Mouse (Mus musculus) heart, embryonic 13.5 days (tissue): ENCODE data around the gene Rpf2. TPM values are rescaled to one million over a fixed set of nuclear protein-coding genes. Genes with fewer than 3 reads are reported as not detected.

Experiments used
- ATAC-seq: fragments of 200-750 bp; cut with Nextera tagmentation; 2 replicates; pipeline ENCODE4 v1.8.0; 2017; ENCODE audit warnings: moderate TSS enrichment; ENCODE audit not compliant: insufficient number of reproducible peaks, low FRiP score, low TSS enrichment; ENCODE audit errors: extremely low read depth
- H3K27ac ChIP-seq: fragments of 300-500 bp; sonication (generic); replicated peaks from 2 replicates; pipeline ENCODE4 v1.5.1; 2015; ENCODE audit warnings: moderate library complexity, mild to moderate bottlenecking, inconsistent platforms
- H3K27me3 ChIP-seq: fragments of 300-500 bp; sonication (generic); replicated peaks from 2 replicates; pipeline ENCODE4 v1.6.1; 2015; ENCODE audit warnings: mild to moderate bottlenecking, inconsistent platforms
- H3K36me3 ChIP-seq: fragments of 300-500 bp; sonication (generic); 2 replicates; pipeline ENCODE4 v1.6.1; 2015; ENCODE audit warnings: mild to moderate bottlenecking, inconsistent platforms
- H3K4me1 ChIP-seq: fragments of 300-500 bp; sonication (generic); 2 replicates; pipeline ENCODE4 v1.6.1; 2015; ENCODE audit warnings: inconsistent platforms
- H3K4me2 ChIP-seq: fragments of 300-500 bp; sonication (generic); 2 replicates; pipeline ENCODE4 v1.6.1; 2015; ENCODE audit warnings: inconsistent platforms, mild to moderate bottlenecking, moderate library complexity
- H3K4me3 ChIP-seq: fragments of 300-500 bp; sonication (generic); 2 replicates; pipeline ENCODE4 v1.5.1; 2015; ENCODE audit warnings: moderate library complexity, mild to moderate bottlenecking, inconsistent platforms
- H3K9ac ChIP-seq: fragments of 300-500 bp; sonication (generic); 2 replicates; pipeline ENCODE4 v1.6.1; 2015; ENCODE audit warnings: inconsistent platforms, mild to moderate bottlenecking, moderate library complexity
- H3K9me3 ChIP-seq: fragments of 300-500 bp; sonication (generic); 2 replicates; pipeline ENCODE4 v1.6.1; 2016; ENCODE audit warnings: inconsistent platforms
- WGBS: fragments of 180-500 bp; shearing (Covaris S2); methylation state at CpG from one replicate; pipeline ENCODE4 v1.1.7; 2015; ENCODE audit warnings: mixed read lengths; 5-methylcytosine and 5-hydroxymethylcytosine counted together
- polyA plus RNA-seq: library from polyadenylated mRNA; unstranded; fragments of >200 nt; fragmentation: Nextera tagmentation; extraction: Ambion mirVana; gene quantifications from 2 replicates; pipeline ENCODE4 v1.2.1, GENCODE M21; 2015

Gene Rpf2
- 42.6 and 45.6 TPM in 2 replicates for polyA plus RNA-seq

- Histone ChIP-seq H3K4me1 (peaks cover 11% of the 10 kb centered on the region), H3K4me3 (peak within 1 kb of the TSS; percentile 73), H3K27ac (peak within 1 kb of the TSS; percentile 56), H3K4me2 (peak within 1 kb of the TSS; percentile 72), H3K36me3 (peaks cover 71% of the 10 kb centered on the region), H3K9ac (peak within 1 kb of the TSS; percentile 86), H3K27me3 (no peaks in the 10 kb centered on the region), H3K9me3 (no peaks in the 10 kb centered on the region)
- peak; percentile 80 for ATAC-seq
- WGBS: 1% methylated on average over 54 of the region's 54 CpGs
Observed at GRCm38 (mm10) chr10:40246374-40247165, at the start of gene Rpf2. Gene Rpf2, minus strand, starts transcription at chr10:40247036.

- Histone ChIP-seq H3K4me1 (peaks cover 21% of the 10 kb centered on the region), H3K4me3 (no peak overlapping the region), H3K27ac (no peak overlapping the region), H3K9me3 (no peaks in the 10 kb centered on the region), H3K9ac (no peak overlapping the region), H3K36me3 (peaks cover 54% of the 10 kb centered on the region), H3K4me2 (no peak overlapping the region), H3K27me3 (no peaks in the 10 kb centered on the region)
- 87% methylated on average over 6 of the region's 6 CpGs for WGBS
- no peak for ATAC-seq
Observed at GRCm38 (mm10) chr10:40292640-40293039, 45.8 kb upstream of the Rpf2 start.

- no peaks in the 10 kb centered on the region for H3K9me3 ChIP-seq
- peaks cover 63% of the 10 kb centered on the region for H3K36me3 ChIP-seq
- no peak overlapping the region for H3K4me2 ChIP-seq
- no peak overlapping the region for H3K4me3 ChIP-seq
- no peaks in the 10 kb centered on the region for H3K27me3 ChIP-seq
- ATAC-seq: no peak
- no peak overlapping the region for H3K9ac ChIP-seq
- 88% methylated on average over 1 of the region's 1 CpGs for WGBS
- H3K27ac ChIP-seq: no peak overlapping the region
- H3K4me1 ChIP-seq: no peaks in the 10 kb centered on the region
Observed at GRCm38 (mm10) chr10:40286767-40287166, 39.9 kb upstream of the Rpf2 start.

GRCm38 (mm10) chr10:40285571-40285970 lies 38.7 kb upstream of the Rpf2 start:
- no peak for ATAC-seq
- WGBS: 76% methylated on average over 1 of the region's 1 CpGs
- Histone ChIP-seq H3K27me3 (no peaks in the 10 kb centered on the region), H3K27ac (no peak overlapping the region), H3K4me3 (no peak overlapping the region), H3K4me1 (no peaks in the 10 kb centered on the region), H3K4me2 (no peak overlapping the region), H3K9me3 (no peaks in the 10 kb centered on the region), H3K36me3 (peaks cover 51% of the 10 kb centered on the region), H3K9ac (no peak overlapping the region)

- Histone ChIP-seq H3K4me3 (no peak overlapping the region), H3K36me3 (peaks cover 46% of the 10 kb centered on the region), H3K27ac (no peak overlapping the region), H3K4me1 (no peaks in the 10 kb centered on the region), H3K9ac (no peak overlapping the region), H3K9me3 (no peaks in the 10 kb centered on the region), H3K27me3 (no peaks in the 10 kb centered on the region), H3K4me2 (no peak overlapping the region)
- 93% methylated on average over 3 of the region's 3 CpGs for WGBS
- ATAC-seq: no peak
Observed at GRCm38 (mm10) chr10:40284997-40285396, 38.2 kb upstream of the Rpf2 start.

DNA sequence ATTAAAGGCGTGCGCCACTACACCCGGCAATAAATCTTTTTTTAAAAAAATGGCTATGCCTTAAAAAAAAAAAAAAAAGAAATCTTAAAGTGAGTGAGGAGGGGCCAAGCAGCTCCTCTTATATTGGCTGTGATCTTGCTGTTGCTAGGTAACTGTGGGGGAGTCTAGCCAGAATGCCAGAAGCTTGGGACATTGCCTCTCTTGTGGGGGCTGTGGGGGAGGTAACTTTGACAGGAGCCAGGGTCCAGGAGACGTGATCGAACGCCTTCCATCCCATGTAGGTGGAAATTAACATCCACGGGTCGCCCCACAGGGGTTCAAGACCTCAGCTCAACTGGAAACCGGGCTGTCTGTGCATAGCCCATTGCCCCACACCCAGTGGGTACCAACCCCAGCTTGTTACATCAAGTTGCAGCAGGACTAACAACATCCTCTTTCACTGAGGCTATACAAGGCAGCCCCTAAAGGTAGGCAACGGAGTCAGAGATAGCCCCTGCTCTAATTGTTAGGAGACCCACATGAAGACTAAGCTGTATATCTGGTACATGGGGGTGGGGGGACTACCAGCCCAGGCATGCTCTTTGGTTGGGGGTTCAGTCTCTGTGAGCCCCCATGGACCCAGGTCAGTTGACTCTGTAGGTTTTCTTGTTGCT lies 37.5 kb upstream of the Rpf2 start:
- ATAC-seq: no peak
- Histone ChIP-seq H3K9me3 (no peaks in the 10 kb centered on the region), H3K9ac (no peak overlapping the region), H3K36me3 (peaks cover 39% of the 10 kb centered on the region), H3K4me3 (no peak overlapping the region), H3K4me2 (no peak overlapping the region), H3K27me3 (no peaks in the 10 kb centered on the region), H3K4me1 (no peaks in the 10 kb centered on the region), H3K27ac (no peak overlapping the region)
- WGBS: 74% methylated on average over 10 of the region's 10 CpGs

DNA sequence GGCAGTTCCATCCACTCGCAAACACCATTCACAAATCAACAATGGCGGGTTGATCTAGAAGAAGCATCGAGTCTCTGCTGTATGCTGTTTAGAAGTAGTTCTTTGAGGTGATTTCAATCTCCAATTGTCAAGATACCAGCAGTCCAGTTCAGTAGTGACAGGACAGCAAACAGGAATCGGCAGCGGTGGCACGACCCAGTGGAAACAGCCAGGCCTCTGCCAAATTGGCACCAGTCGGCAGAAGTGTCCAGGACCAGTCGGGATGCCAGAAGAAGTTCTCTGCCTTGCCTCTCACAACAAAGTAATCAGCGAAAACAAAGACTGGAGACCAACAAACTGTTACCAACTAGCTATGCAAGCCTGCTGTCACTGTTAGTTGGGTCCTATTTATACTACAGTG lies 36.8 kb upstream of the Rpf2 start:
- H3K4me2 ChIP-seq: no peak overlapping the region
- H3K4me1 ChIP-seq: no peaks in the 10 kb centered on the region
- ATAC-seq: no peak
- WGBS: 93% methylated on average over 9 of the region's 9 CpGs
- H3K27me3 ChIP-seq: no peaks in the 10 kb centered on the region
- H3K9ac ChIP-seq: no peak overlapping the region
- peaks cover 38% of the 10 kb centered on the region for H3K36me3 ChIP-seq
- H3K9me3 ChIP-seq: no peaks in the 10 kb centered on the region
- no peak overlapping the region for H3K4me3 ChIP-seq
- H3K27ac ChIP-seq: no peak overlapping the region

DNA sequence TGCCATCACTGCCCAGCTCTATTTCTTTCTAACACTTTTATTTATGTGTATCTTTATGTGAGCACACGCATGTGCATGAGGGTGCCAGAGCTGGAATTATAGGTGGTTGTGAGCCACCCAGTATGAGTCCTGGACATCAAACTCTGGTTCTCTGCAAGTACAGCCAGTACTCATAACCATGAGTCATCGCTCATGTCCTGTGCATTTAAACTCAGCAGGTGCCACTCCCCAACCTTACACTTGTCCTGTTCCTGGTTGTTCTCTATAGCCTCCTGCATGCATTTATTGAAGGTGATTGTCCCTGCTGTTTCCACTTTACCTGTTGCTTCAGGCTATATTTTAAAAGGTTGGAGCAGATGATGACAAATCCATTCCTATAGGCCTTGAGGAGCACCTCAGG lies 34.7 kb upstream of the Rpf2 start:
- peaks cover 31% of the 10 kb centered on the region for H3K36me3 ChIP-seq
- no peaks in the 10 kb centered on the region for H3K9me3 ChIP-seq
- H3K27ac ChIP-seq: no peak overlapping the region
- no peak overlapping the region for H3K4me3 ChIP-seq
- no peak overlapping the region for H3K4me2 ChIP-seq
- WGBS: 84% methylated on average over 2 of the region's 2 CpGs
- no peaks in the 10 kb centered on the region for H3K4me1 ChIP-seq
- no peak overlapping the region for H3K9ac ChIP-seq
- H3K27me3 ChIP-seq: no peaks in the 10 kb centered on the region
- no peak for ATAC-seq

- Histone ChIP-seq H3K4me1 (peaks cover 4% of the 10 kb centered on the region; the same call in 1 of the 2 replicates), H3K4me3 (no peak overlapping the region), H3K27ac (no peak overlapping the region), H3K9me3 (no peaks in the 10 kb centered on the region), H3K27me3 (no peaks in the 10 kb centered on the region), H3K4me2 (no peak overlapping the region), H3K9ac (no peak overlapping the region), H3K36me3 (peaks cover 6% of the 10 kb centered on the region)
- no peak for ATAC-seq
- 59% methylated on average over 5 of the region's 5 CpGs for WGBS
Observed at GRCm38 (mm10) chr10:40278317-40278716, 31.5 kb upstream of the Rpf2 start.

DNA sequence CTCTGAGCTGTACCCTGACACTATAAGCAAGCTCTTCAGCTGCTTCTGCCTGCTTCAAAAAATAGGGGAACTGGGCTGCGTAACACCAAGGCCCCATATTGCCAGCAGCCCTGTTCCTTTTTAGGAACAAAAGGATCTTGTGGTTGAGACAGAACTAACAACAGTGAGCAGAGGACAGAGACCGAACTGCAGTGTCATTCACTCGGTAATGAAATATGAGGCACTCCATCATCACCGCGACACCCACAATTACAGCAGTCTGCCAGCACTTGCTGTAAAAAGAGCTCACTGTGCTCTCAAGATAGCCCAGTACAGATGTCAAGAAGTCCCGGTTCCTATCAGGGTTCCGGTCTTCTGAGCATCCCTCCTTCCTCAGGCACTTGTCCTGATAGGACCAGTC lies 29.2 kb upstream of the Rpf2 start:
- H3K27me3 ChIP-seq: no peaks in the 10 kb centered on the region
- ATAC-seq: no peak
- no peak overlapping the region for H3K9ac ChIP-seq
- 51% methylated on average over 7 of the region's 7 CpGs for WGBS
- H3K36me3 ChIP-seq: no peaks in the 10 kb centered on the region
- no peak overlapping the region for H3K4me2 ChIP-seq
- H3K27ac ChIP-seq: no peak overlapping the region
- peaks cover 4% of the 10 kb centered on the region; the same call in 1 of the 2 replicates for H3K4me1 ChIP-seq
- H3K4me3 ChIP-seq: no peak overlapping the region
- no peaks in the 10 kb centered on the region for H3K9me3 ChIP-seq

DNA sequence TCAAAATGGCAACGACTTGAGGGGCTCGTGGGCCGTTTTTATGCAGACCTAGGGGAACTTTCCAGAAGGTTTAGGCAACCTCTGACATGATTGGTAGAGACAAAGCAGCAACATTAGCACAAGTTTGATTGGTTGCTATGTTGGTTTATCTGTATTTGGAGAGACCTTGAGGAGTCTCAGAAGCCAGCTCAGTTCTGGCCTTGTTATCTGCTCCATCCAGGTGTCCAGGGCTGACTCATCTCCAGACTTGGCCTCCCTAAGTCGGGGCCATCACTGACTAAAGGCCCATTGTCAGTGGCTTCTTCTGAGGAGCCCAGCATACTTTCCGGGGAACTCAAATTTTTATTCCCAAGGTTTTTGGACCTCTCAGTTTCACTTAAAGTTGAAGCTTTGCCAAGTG lies 27.1 kb upstream of the Rpf2 start:
- Histone ChIP-seq H3K27ac (no peak overlapping the region), H3K36me3 (no peaks in the 10 kb centered on the region), H3K27me3 (no peaks in the 10 kb centered on the region), H3K4me3 (no peak overlapping the region), H3K9ac (no peak overlapping the region), H3K4me1 (peaks cover 4% of the 10 kb centered on the region; the same call in 1 of the 2 replicates), H3K9me3 (no peaks in the 10 kb centered on the region), H3K4me2 (no peak overlapping the region)
- 70% methylated on average over 5 of the region's 5 CpGs for WGBS
- ATAC-seq: peak; percentile 79
